Mouse (Mus musculus): ENCODE measurements around the gene Tbx1.
"Not testable (repeated sequence)": the region's sequence is repeated elsewhere in the genome, so short reads cannot be mapped to it uniquely, and the experiment has no call there.

Tbx1 gene

DNA sequence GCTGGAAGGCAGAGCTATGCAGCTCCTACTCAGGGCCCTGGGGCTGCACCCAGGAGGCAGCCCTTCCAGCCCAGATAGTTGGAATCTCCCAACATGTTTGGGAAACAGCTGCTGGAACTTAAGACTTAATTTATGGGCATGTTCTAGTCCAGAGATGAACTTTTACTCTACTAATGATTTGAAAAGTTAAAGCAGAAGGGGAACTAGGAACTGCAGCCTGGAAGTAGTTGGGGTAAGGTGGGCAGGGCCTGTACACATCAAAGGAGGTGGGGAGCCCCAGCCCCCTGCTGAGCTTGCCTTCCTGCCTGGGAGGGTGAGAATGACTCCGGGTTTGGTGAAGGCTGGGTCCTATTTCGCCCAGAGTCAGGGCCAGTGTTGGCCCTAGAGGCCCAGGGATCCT, 35.8 kb downstream of the Tbx1 start:
- in situ Hi-C loops (cut with MseI, MboI), result no loop called here

DNA sequence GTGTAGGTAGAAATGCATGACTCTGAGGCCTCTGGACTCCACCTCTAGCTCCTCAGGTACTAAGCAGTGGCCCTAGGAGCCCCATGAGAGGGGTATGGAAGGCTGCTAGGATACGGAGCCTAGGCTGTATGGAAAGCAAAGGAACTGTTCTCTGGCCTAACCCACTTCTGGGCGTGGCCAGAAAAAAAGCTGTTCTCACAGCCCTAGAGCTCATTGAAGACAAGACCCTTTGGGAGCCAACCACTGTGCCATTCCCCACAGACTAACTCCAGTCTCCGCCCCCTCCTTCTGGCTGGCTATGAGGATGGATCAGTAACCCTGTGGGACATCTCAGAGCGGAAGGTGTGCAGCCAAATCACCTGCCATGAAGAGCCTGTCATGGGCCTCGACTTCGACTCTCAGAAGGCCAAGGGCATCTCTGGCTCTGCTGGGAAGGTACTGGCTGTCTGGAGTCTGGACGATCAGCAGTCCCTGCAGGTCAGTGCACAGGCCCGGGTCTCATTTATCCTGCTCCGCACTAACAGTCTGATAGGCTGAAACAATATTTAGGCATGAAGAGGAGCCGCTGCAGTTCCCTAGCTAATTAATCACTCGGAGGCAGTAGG, 38.3 kb downstream of the Tbx1 start:
- in situ Hi-C loops (cut with MseI, MboI), result no loop called here

DNA sequence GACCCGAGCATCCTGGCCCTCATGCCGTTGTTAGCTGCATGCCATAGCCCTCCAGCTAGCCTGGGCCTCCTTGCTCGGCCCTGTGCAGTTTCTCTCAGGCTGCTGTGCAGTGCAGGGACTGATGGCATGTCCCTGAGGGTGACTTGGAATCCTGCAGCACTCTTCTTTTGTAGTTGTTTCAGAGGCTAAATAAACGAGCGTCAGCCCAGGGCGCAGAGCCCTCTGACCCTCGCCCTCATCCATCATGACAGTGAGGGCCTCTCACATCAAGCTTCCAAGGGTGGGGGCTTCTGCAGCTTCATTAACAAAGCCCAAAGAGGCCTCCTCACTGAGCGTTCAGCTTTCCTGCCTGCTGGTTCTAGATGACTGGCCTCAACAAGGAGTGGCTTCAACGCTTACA, 38.9 kb downstream of the Tbx1 start:
- in situ Hi-C loops (cut with MseI, MboI), result no loop called here

DNA sequence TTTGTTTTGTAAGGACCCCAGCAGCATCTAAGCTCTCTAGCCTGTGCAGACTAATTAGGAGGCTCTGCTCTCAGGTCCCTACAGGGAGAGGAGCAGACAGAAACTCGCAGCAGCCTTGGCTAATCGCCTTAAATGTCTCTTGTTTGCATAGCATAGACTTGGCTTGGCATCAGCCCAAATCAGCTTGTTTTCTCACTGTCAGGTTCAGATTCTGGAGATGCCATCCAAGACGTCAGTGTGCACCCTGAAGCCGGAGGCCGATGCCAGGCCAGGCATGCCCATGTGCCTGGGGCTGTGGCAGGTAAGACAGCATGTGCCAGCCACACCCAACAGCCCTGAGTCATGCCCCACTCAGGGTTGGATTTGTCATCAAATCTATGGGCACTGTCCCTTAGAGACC, 42.6 kb downstream of the Tbx1 start:
- in situ Hi-C loops (cut with MseI, MboI), result no loop called here

DNA sequence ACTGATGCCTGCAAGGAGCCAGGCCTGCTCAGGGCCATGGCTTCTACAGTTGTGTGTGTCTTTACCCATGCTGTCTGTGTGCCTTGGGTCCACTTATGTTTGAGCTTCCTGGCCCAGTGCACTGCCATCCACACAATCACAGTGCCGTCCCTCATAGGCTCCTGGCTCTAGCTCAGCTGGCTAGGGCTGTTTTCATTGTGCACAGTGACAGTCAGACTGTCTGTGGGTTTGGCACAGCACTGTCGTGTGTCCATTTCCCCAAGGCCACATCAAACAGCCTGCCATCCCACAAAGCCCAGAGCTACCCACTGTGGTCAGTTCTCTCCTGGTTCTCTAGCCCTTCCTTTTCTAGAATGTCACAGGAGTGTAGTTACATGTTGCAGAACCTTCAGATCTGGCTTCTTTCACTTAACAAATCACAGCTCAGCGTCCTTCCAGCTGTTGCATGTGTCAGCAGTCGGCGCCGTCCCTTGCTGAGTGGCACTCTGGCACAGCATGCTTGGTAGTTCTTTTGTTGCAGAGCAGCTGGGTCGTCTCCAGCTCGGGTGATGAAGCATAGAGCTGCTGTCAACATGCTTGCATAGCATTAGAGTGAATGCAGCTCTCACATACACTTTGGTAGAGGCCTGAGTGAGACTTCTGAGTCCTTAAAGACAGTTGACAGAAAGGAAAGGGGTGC, 47.2 kb downstream of the Tbx1 start:
- in situ Hi-C loops (cut with MseI, MboI), result no loop called here

DNA sequence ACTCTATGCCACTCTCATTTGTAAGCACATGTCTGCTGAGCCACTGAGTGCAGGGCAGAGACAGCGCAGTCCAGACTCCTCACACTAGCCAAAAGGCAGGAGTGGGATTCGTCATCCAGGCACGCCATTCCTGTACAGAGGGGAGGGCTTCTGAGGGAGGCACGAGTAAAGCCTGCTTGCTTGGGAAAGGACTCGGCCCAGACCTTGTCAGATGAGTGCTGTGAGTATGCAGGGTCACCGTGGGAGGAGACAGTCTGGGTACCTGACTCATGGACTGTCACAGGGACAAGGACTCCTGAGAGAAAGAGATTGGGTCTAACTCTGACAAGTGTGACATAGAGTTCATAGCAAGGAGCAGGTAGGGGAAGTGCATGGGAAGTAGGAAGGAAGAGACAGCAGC, 51.2 kb downstream of the Tbx1 start:
- in situ Hi-C loops (cut with MseI, MboI), result no loop called here

DNA sequence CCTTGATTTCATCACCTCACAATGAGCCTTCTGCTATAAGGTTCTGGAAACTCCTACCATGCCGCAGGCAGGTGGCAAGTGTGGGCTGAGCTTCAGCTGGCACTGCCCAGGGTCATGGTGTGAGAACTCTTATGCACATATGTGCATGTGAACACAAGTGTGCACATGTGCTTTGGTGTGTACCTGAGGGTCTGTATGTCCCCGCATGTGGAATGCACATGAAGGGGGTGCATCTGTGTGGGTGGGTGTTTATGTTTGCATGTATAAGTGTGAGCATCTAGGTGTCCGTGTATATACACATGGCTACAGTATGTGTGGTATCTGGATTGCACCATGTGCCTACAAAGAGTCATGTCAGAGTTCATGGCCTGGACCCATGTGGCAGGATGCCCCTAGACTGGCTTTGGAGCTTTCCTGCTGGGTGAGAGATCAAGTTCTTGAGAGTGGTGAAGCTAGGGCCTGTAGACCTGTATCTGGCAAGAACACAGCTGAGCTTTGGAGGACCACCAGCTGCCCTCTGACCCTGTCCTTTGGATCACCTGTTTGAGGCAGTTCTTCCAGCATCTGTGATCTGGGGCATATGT, 53.0 kb downstream of the Tbx1 start:
- in situ Hi-C loops (cut with MseI, MboI), result no loop called here

DNA sequence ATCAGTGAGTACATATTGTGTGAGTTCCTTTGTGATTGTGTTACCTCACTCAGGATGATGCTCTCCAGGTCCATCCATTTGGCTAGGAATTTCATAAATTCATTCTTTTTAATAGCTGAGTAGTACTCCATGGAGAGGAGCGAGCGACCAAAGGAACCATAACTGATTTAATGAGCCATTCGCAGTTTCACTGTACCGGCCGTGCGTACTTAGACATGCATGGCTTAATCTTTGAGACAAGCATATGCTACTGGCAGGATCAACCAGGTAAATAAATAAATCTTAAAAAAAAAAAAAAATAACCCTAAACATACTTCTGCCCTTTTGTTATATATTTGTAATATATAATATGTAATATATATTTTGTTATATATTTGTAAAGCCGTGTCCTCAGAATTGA, 57.4 kb downstream of the Tbx1 start:
- in situ Hi-C loops (cut with MseI, MboI), result not testable (repeated sequence)

All from mouse trophoblast stem cell (cell line).